Mouse (Mus musculus) urinary bladder, adult 18-20 months (tissue): ENCODE results near the gene Lamc1.

Experiments
- DNase-seq, 2 experiments: peaks; one replicate each; pipeline ENCODE4 v3.0.0; 2022; ENCODE audit warnings: low spot score in 2 of 2, mixed read lengths in 2 of 2

Gene Lamc1

DNA sequence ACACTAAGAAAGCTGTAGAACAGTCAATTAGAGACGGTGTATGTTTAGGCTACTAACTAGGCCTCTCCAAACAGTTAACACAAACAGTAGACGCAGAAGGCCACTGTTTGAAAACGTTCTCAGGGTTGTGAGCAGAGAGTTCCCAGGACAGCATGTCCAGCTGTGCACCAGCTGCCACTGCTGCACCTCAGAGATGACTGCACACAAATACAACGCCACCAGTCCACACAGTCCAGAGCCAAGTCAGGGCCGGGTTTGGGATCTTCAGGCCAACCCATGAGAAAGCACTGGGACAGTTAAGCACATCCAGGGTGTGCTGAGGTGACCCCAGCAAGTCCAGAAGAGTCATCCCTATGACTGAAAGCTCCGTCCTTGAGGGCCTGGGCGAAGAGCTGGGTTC lies 67.0 kb downstream of the Lamc1 start:
- no peak for DNase-seq

DNA sequence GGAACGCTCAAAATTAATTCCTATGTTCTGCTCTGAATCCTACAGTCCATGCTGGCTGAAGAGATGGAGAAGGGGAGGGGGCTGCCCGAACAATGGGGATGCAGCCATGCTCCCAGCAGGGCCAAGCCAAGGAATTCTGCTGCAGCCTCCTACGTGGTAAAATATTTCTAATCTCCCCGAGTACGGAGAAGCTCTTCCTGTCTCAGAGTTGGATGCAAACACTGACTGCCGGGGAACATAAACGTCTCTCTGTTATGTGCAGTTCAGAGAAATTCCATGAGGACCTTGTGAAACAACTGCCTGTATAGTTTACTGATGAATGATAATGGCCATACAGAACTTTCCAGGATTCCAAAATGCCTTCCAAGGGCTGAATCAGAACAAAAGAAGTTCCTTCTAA lies 67.5 kb downstream of the Lamc1 start:
- no peak for DNase-seq

DNA sequence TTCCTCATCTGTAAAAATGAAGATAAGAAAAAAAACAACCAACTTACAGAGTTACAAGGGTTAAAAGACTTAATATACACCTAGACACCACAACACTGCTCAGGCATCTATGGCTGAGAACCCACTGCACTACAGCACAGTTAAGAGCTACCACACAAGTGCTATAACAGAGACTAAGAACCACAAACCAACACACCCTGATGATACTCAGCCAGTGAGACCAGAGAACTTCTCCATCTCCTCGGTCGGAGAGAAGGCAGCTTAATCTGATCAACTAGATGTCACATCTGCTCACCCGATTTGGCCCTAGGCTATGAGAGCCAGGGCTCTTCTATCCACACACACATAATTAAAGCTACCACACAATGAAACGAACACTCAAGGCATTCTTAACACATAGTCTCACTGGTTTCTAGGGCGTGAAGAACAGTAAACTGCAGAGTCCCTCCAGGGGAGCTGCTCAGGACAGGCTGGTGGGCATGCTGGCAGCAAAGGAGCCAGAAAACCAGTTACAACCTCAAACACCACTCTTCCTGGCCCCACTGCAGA lies 72.8 kb downstream of the Lamc1 start:
- DNase-seq, result no peak

DNA sequence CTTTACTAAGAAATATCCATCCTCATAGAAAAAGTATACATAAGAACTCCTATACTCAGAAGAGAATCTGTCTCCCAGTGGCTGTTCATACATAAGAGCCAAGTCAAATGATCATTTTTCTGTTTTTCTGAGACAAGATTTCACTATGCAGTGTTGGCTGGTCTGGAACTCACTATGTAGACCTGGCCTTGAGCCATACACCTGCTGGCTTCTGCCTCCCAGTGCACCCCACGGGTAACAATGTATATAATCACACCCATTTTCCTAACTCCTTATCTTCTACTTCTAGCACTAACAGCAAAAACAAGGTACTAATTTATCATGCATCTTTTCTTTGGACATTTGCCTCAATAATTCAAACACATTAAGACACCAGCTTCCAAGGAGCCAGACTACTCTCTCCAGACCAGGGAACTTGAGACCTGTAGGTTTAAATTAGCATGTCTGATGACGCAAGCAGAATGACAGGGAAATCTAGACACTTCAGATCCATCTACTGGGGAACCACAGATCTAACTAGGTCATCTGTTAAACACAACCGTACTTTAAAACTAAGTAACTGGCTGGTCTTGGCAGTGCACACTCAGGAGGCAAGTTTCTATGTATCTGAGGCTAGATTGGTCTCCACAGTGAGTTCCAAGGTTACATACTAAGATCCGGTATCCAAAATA lies 79.9 kb downstream of the Lamc1 start:
- DNase-seq, result no peak

DNA sequence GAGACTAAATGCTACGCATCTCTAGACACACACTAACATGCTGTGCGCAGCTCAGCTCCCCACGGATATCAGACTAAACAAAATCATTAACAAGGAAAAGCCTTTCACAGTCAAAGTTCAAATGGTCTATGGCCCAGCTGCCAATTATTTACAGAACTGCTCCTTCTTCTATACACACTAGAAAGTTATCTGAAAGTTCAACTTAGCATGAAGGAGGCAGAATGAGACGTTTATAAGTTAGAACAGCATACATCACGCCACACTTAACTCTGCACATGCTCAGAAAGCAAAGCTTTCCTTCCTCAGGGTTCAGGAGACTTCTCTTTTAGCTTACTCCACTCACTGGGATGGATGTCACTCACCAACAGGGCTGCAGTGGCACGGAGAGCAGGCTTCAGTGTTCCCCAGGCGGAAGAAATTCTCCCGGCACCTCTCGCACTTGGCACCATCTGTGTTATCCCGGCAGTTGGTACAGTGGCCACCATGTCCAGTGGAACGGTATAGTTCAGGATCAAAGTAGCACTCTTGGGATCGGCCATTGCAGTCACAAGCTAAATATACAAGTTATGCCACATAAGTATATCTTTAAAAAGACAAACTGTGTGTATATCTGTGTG lies 80.9 kb downstream of the Lamc1 start:
- no peak for DNase-seq

DNA sequence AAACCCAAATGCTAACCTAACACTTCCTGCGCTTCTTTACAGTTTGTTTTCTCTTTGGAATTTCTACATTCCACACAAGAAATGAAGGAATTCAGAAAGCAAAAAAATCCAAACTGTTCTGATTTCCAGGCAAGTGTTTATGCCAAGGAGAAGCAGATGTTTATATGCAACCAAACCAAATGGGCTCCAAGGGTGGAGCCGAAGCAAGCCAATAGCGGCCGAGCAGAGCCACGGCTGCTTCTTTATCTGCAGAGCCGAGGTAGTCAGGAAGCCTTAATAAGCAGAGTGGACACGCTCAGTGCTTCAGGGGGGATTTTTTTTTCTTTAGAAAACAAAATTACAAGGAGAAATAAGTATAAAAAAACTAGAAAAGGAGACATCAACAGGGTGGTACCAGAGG lies 91.2 kb downstream of the Lamc1 start:
- DNase-seq, result no peak

DNA sequence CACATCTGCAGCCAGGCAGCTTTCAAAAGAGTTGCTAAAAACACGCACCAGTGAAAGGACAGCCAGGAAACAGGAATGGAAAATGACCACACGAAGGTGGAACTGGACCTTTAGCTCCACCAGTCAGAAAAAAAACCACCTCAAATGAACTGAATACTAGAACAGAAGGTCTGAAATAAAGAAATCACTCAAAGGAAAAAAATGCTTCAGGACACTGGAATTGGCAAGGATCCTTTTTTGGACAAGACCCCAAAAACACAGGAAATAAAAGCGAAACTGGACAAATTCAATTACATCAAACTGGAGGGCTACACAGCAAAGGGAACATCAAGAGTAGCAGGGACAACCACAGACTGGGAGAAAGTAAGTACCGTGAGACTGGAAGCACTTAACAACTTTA lies 97.0 kb downstream of the Lamc1 start:
- no peak for DNase-seq

DNA sequence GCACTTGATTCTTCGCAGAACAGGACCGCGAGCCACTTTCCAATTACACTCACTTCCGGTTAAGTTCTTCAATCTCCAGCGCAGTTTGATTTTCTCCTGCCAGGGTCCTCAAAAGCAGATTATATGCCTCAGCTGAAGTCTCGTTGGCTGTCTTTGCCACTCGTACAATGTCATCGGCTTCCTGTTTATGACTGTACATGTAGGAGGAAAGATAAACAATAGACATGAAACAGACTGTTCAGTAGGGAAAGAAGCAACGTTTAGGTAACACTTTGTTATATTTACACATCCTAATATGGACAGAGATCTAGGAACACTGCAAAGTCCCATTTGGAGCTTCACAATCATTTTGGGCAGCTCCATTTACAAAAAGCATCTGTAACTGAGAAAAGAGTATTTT lies 100.9 kb downstream of the Lamc1 start:
- DNase-seq, result no peak

DNA sequence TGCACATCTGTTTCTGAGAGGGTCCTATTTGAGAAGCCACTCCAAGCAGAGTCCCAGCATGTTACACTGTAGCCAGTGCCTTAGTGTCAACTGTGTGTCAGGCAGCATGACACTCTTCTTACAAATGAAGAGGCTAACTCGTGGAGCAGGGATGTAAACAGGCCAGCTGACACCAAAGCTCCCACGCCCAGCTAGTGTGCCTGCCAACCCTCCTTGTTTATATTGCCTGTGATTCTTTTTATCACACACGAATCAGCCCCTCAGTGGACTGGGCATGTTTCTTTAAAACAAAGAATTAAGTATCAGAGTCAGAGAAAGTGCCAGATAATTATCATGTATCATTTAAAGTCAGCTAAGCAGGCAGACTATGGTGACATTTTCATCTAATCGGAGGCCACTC lies 104.7 kb downstream of the Lamc1 start:
- no peak for DNase-seq

DNA sequence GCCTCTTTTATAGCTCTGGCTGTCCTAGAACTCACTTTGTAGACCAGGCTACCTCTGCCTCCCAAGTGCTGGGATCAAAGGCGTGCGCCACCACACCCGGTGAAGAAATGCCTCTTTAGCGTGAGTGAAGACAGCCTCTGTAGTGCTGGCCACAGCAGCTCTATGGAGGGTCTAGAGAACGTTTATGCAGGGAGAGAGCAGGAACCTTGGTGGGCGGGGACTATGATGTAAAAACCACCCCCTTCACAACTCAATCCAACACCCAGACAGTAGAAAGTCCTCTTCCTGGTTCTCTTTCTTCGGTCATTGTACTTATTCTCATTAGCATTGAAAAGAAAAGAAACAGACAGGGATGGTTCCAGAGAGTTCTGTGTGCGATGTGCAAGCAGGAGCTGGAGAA lies 105.5 kb downstream of the Lamc1 start:
- no peak for DNase-seq

DNA sequence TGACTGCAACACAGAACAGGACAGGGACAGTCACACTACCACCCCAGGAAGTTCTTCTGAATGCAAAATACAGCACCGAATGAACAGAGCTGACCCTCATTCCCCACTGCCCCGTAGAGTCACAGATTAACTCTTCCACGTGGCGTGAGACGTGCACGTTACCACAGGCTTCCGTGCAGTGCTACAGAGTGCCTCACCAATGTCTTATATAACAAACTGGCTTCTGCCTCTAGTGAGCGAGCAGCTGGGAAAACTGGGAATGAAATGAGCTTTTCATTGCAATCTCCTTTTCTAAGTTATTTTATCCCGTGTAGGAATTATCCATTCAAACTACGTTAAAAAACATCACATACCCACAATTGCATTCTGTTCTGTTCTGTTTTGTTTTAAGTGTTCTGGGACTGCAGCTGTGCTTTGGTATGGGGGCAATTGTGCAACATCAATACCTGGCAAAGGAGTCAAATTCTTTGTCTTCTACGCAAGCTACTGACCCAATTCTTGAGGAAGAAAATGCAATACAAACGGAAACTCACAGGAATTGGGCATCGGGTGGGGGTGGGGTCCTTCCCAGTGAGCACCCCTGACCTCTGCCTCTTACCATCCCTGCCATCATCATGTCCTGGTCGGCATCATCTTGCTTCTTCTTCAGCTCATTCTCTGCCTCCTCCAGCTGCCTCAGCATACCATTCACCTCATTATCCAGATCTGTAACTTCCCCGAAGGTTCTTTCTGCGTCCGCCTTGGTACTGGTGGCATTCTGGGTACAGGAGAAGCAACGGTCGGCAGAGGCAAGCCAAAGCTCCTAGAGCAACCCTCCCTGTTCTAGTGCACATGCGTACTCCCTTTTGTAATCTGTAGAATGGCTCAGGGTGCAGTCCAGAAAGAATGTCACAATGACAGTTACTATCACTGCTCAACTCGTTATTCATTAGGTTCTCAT lies 106.5 kb downstream of the Lamc1 start:
- no peak for DNase-seq

DNA sequence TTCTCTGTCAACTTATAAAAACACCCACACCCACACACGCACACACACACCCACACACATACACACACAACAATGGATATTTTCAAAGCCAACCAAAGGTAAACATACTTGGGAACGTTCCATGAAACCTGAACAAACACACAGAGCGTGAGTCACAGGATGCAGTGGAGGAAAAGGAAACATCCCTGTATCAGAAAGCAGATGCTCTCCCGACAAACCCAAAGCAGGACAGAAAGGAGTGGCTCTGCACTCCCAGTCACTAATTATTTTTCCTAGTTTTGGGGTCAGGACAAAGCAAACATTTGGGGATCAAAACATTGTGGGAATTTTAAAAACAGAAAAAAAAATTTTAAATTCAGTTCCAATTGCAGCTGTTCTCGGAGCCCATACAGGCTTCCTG lies 108.3 kb downstream of the Lamc1 start:
- DNase-seq, result no peak

DNA sequence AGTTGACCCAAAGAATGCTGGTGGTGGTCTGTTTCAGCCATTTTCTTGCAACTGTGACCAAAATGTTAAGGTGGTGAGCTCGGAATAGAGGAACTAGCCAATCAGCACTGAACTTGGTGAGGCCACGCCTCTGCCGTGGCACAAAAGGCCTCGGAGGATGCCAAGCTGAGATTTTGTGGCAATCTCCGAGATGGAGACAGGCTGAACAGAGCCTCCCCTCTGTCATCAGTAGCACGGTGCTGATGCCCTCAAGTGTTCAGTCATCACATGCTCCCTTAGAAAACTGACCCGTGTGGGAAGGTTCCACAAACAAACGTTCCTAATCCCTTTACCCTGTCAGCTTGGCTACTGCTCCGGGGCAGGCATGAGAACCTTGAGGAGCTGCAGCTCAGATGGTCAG lies 113.2 kb downstream of the Lamc1 start:
- no peak for DNase-seq

DNA sequence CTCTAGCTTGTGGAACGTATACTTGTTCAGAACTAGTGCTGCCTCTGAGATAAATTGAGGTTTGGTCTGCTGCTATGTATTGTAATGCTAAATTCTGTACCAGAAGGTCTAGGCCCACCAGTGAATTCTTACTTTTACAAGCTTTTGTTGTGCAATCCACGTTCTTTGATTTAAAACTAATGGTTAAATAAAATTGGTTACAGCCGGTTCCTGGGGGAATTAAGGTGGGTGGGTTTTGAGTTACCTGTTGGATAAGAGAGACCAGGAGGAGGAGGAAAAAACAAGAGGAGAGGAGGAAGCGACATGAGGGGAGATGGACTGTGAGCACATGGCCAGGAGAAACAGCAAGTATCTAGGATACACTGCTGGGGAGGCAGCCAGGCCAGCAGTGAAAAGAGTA lies 116.1 kb downstream of the Lamc1 start:
- DNase-seq, result no peak

DNA sequence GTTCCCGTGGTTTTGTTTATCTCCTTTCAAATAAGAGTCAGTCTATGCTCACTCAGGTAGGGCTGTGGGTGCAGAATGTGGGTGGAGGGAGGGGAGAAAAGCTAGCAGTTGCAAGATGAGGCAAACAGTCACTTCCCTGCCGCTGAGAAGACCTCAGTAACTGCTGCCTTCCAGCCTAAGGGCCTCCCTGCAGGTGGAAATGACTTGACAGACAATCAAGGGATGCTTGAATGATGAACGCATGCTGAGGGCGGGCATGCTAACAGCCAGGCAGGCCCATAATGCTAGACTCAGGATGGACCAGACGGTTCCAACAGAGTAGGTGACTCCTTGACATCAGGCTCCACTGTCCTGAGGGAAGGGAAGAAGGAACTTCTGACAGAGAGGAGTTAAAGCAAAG lies 116.9 kb downstream of the Lamc1 start:
- no peak for DNase-seq

DNA sequence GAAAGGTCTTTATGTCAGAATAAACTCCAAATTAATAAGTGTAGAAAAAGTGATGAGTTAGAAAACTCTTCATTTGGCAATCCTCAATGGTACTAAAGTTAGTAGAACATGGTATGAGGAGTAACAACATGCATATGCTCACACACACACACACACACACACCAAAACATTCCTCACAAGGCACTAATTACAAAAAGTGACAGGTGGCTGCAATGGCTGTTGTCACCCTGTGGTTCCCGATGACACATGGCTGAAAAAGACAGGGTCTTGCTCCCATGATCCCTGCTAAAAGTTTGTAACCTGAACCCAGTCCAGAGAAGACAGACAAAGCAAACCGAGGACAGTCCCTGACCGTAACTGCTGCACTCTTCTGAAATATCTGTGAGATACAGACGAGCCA lies 121.6 kb downstream of the Lamc1 start:
- DNase-seq, result no peak

DNA sequence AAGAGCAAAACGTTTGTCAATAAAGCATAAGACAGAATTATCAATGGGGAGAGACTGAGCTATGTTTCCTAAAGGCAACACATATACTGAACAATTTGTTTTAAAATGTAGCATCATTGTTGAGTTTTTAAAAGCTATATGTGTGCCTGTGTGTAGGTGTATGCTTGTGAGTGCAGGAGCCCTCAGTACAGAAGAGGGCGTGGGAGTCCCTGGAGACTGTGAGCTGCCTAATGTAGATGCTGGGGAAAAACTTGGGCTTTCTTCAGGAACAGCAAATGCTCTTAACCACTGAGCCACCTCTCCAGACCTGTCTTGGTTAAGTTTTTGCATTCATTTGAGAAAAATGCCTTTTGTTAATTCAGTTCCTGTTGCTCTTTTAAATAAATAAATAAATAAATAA lies 122.4 kb downstream of the Lamc1 start:
- DNase-seq, result no peak

DNA sequence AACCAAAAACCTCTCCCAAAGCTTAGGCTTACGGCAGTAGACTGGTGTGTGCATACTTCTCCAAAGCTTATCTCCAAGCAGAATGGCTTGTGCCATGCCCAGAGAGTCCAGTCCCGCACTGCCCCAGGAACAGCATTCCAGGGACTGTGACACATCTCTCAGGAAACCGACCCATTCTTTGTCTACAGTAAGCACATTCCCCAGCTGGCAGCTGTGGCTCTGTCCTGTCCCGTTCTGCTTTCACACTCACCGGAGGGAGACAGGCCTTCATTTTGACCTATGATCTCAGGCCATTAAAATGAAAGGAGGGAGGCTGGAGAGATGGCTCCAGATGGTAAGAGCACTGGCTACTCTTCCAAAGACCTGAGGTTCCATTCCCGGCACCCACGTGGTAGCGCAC lies 130.4 kb downstream of the Lamc1 start:
- no peak for DNase-seq

DNA sequence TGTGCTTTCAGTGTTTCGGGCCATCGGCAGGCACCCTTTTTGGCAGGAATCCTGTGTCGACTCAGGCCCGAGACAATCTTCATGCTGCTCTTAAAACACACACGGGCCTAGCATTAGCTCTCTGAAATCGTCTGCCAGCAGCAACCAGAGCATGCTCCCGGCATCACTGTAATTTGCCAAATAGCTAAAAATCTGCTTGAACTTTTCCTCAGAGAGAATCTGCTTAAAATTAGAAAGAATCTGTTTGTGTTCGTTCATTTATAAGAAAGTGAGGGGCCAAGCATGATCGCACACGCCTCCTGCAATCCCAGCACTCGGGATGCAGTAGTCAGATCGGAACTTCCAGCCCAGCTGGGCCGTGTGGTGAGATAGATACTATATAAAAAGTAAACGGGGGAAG lies 131.1 kb downstream of the Lamc1 start:
- no peak for DNase-seq

DNA sequence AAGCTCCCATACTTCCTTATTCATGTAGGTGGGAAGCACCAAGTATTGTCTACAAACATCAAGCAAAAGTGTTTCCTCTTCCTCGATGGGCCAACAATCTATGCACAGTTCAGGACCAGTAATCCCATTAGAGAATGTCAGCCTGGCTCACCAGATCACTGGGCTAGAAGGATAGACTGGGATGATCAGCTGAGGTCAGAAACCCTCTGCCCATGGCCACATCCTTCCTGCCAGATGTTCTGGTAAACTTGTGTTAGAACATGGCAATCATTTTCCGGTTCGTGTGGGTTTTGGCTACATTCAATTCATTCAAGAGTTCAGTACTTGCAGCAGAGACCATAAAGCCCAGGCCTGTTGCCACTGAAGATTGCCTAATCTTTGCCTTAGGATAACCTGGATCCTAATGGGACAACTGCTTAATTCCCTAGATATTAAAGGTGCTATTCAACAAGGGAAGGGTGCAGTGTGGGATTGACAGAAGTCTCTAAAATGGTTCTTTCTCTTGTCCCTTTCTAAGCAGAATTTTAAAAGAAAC lies 135.2 kb downstream of the Lamc1 start:
- DNase-seq, result no peak

DNA sequence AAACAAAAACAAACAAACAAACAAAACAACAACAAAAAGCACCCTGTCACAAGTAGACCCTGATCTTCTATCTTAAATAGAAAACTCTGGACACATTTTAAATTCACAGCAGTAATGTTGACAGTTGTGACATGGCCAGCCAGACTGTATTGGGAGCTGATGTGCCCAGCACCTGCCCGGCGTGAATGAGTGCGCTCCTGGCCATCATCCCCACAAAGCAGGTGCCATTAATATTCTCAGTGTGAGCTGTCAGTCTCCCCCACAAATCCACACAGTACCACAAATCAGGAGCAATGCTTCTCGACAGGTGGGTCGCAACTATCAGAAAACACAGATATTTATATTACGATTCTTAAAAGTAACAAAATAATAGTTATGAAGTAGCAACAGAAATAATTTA lies 139.6 kb downstream of the Lamc1 start:
- no peak for DNase-seq

DNA sequence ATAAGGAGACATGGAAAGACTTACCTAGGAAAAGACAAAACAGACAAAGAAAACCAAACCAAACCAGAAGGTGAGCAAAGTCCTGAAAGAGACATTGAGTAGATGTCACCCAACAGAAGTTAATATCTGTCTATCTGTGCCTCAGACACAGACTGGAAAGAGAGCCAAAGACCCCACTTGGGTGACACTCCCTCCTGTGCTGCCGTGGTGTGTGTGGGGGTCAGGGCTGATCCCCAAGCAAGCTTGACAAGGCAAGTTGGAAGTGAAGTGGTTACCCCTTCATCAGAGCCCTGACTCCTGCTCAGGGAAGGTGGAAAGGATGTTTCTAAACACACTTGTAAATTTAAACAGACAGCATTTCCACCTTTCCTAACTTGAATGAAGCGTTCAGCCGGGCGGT lies 140.2 kb downstream of the Lamc1 start:
- DNase-seq, result no peak
